Mouse (Mus musculus): ENCODE results near the gene Rab3d.

Gene Rab3d

DNA sequence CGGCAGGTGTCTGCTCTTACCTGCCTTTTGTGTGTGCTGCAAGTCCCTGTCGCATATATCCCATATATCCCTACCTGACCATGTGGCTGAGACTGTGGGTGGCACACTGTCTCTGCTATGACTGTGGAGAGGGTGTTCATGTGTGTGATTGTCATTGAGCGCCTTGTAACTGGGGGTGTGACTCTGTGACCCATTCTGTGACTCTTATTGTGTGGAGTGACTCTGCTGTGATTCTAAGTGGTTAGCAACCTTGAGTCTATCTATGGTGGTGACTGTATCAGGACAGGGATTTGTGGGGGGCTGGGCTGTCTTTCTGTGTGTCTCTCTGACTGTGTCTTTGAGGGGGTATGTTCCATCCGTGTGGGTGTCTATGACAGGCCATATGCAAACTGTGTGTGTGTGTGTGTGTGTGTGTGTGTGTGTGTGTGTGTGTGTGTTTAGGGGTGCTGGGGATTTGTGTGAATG, 19.8 kb upstream of the Rab3d start:
- DNase-seq: no peak

GRCm38 (mm10) chr9:21936692-21937570, 18.9 kb upstream of the Rab3d start, which contains the start of gene Plppr2:
Gene Plppr2 (plus strand): TSS chr9:21937033.
- peak; percentile 99 to 100 for DNase-seq

DNA sequence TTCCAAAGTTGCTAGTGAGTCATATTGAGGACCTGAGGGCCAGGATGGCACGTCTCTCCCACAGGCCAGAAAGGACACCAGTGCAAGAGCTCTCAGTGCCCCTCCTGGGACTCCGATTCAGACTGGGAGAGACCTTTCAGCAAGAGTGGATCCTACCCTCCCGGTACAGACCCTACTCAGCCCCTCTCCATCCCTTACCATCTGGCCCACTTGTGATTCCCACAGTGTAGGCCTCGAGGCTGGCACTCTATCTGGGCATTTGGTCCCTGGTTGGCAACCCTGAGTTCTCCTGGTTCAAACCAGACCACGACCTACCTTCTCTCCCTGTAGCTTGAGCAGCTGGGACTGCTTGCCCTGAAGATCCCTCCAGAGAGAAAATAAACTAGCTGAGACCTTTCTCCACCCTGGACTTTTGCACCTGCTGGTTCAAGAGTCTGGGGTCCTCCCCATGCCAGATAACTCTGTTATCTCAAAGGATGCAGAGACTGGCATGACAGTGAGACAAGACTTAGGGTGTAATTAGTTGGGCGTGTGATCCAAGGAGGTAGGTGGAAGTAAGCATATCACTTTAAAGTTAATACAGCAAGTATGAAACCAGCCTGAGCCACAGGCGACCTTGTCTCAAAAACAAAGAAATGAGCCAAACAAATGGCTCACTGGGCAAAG, 17.6 kb upstream of the Rab3d start:
- DNase-seq: no peak

GRCm38 (mm10) chr9:21934021-21934420, 16.0 kb upstream of the Rab3d start:
- DNase-seq: peak in 1 of 2 experiments; percentile 56

DNA sequence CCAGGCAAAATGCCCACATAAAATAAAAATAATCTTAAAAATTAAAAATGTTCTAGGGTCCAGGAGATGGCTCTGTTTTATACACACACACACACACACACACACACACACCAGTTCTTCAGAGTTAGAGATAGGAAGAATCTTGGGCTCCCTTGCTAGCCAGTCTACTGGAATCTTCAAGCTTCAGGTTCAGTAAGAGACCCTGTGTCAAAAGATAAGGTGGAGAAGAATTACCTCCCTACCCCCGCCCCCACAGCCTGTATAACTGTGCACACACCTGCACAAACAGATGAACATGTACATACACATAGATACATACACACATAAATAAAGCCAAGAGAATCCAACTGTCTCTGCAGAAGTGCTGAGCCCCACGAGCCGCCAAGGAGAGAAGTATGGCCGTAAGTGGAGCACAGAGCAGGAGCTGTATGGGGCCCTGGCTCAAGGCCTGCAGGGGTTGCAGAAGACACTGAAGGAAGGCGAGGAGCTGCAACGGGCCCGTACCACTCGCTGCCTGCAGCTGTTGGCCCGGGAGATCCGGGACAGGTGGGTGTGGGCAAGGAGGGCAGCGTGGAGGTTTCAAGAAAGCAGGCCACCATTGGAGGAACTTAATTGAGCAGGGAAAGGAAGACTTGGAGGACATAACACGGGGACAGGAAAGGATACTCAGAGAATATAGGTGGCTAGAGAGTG, 14.6 kb upstream of the Rab3d start:
- DNase-seq: no peak

GRCm38 (mm10) chr9:21932006-21932405, 14.0 kb upstream of the Rab3d start:
- no peak for DNase-seq

DNA sequence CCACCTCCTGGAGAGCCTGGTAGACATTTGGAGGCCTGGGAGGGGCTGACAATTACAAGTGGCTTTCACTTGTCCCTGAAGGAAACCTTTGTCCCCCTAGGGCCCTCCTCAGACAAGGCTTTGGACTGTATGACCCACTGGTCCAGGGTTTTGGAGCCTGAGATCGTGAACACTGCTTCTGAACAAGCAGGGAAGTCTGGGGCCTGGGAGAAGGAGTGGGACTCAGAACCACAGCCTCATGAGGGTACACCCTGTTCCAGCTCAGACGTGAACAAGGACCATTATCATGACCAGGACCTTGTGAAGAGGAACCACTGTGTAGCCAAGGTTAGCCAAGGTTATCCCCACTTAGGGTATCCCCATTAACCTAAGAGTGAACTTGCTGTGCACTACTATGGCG, 11.2 kb upstream of the Rab3d start:
- DNase-seq: no peak

DNA sequence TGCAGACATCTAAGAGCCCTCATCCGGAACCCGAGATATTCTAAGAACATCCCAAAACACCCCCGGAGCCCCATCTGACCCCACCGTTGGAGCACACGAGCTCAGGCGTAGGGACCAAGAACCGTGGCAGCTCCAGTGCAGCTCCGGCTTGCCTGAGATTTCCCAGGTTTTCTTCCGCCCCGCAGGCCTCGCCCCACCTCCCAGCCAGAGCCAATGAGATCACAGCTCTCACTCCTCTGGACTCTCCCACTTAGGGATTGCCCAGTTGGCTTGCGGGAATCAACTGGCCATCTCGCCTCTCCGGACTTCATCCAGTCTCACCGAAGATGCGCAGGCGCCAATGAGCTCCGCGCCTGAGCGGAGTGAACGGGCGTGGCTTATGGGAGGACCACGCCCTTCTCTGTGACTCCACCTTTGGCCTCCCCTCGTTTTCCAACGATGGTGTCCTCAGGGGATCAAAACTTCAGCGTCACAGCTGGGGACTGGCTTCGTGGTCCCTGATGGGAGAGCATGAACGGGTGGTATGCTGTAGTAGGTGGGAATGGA, 9.3 kb upstream of the Rab3d start, which contains the start of the genes Ccdc159 and Tmem205:
Gene Ccdc159 (plus strand): TSS at position 264 of the 546 bp plus-strand sequence.
Gene Tmem205 (minus strand): TSS at position 349 of the 546 bp plus-strand sequence.
- DNase-seq: peak; percentile 91 to 93

- DNase-seq: no peak
Observed at GRCm38 (mm10) chr9:21926784-21927183, 8.8 kb upstream of the Rab3d start.

- DNase-seq: no peak
Observed at GRCm38 (mm10) chr9:21926155-21926554, 8.2 kb upstream of the Rab3d start.

- no peak for DNase-seq
Observed at GRCm38 (mm10) chr9:21925506-21925905, 7.5 kb upstream of the Rab3d start.

- no peak for DNase-seq
Observed at GRCm38 (mm10) chr9:21925034-21925433, 7.0 kb upstream of the Rab3d start.

DNA sequence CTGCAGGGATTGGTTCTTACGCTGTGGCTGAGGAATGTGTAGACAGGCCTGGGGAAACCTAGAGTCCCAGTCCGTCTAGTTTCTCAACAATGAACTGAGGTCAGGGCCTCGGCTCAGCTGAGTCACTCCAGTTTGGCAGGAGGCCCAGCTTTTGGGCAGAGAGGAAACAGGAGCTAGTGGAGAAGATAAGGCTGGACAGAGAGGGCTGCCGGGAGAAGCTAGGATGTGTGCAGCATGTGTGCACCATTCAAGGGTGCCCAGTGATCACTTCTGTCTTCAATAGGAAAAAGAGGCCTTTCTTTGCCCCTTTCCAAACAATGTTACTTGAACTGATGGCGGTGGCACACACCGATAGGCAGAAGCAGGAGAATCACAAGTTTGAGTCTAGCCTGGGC, 6.1 kb upstream of the Rab3d start:
- peak; percentile 46 for DNase-seq

DNA sequence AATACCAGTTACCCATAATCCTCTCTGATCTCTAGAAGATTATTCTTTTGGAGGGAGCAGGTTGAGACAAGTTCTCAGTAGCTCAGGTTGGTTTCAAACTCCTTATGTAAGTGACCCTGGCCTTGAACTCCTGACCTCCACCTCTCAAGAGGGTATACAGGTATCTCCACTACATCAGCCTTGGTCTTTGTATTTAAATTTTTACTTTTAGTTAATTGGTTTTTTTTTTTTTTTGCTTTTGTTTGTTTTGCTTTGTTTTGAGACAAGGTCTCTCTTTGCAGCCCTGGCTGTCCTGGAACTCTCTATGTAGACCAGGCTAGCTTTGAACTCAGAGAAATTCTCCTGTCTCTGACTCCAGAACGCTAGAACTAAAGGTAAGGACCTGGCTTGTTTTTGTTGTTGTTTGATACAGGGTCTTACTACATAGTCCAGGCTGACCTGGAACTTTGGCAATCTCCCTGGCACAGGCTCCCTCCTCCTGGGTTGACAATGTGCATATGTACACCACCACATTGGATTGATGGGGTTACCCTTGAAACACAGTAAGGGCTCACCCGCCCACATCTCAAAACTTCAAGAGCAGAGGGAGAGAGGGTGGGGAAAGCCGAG, 5.6 kb upstream of the Rab3d start:
- DNase-seq: no peak

- no peak for DNase-seq
Observed at GRCm38 (mm10) chr9:21923036-21923435, 5.0 kb upstream of the Rab3d start.

GRCm38 (mm10) chr9:21918692-21919384, 846 bp upstream of the Rab3d start:
- no peak for DNase-seq

GRCm38 (mm10) chr9:21917493-21918034, 428 bp downstream of the Rab3d start:
- peak; percentile 80 for DNase-seq

DNA sequence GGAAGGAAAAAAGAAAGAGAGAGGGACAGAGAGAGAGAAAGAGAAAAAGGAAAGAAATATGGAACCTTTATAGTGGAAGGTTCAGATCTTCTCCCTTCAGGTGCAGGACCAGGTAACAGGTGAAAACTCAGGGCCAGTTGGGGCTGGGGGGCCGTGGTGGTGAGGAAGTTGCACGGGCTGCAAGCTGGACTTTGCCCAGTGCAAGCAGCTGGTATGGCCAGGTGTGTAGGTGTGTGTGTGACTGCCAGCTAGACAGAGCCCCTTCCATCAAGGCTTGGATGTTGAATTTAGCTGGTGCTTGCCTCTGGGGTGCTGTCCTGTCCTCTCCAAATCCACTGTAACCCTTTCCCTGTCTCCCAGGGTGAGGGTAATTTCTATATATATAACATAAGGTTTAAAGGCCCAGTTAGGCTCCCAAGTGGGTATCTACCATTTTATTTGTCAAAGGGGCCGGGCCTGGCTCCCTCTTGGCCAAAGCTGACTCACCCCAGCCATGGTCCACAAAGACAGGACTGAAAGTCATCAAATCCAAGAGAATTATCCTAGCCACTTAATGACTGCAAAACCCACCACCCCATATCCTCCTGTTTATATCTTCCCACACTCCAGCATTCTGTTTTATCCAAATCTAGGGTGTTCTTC, 1.0 kb downstream of the Rab3d start:
- DNase-seq: no peak

DNA sequence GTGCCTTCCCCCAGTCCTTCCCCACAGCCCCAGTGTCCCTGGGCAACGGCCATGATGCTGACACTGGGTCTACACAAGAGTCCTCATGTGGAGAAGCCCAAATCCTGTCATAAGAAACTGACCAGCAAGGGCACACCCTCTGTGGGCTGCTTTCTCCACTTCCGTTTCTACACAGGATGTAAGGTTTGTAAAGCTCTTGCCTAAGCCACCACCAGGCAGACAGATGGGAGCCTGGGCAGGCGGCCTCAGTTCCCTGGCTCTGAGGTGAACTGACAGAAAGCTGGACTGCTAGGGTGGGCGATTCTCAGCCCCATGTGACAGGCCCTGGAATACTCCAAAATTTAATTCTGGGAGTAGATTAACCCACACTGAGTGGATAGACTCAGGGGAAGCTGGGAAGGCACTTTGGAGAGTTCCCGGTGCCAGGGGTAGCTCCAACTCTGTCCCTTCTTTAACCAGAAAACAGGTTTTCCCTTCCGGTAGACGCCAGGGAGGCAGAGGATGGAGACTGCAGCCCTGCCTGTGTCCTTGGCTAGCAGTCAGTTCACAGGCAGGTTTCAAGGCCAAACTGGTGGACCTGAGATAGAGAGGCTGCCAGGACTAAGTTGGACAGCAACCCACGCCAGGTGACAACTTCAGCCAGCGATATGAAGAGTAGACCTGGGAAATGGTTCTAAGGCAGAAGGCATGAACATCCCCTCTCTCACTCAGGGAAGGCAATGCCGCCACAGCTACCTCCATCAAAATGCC, 8.3 kb downstream of the Rab3d start:
- DNase-seq: peak; percentile 61 to 75

- DNase-seq: no peak
Observed at GRCm38 (mm10) chr9:21908216-21908615, 9.8 kb downstream of the Rab3d start.
